Mouse (Mus musculus) intestine, embryonic 14.5 days (tissue): ENCODE measurements around the gene Agrn. TPM values are rescaled to one million over a fixed set of nuclear protein-coding genes. Genes with fewer than 3 reads are reported as not detected.

Source experiments
- ATAC-seq: fragments of 200-750 bp; cut with Nextera tagmentation; replicated peaks from 2 replicates; pipeline ENCODE4 v1.8.0; 2017; ENCODE audit warnings: low read depth, moderate number of reproducible peaks, moderate TSS enrichment, moderate library complexity; ENCODE audit not compliant: low FRiP score, low TSS enrichment
- DNase-seq: peaks from one replicate; pipeline ENCODE4 v3.0.0-alpha.2; 2018; ENCODE audit warnings: low spot score
- H3K27ac ChIP-seq: fragments of 300-500 bp; sonication (generic); 2 replicates; pipeline ENCODE4 v1.5.1; 2014; ENCODE audit warnings: low read depth, mild to moderate bottlenecking, control low read depth
- H3K27me3 ChIP-seq: fragments of 300-500 bp; sonication (generic); replicated peaks from 2 replicates; pipeline ENCODE4 v1.6.1; 2014; ENCODE audit warnings: low read length, control low read depth; ENCODE audit not compliant: control insufficient read depth, insufficient read depth
- H3K36me3 ChIP-seq: fragments of 300-500 bp; sonication (generic); 2 replicates; pipeline ENCODE4 v1.6.1; 2014; ENCODE audit warnings: low read length, control low read depth; ENCODE audit not compliant: control insufficient read depth, insufficient read depth
- H3K4me1 ChIP-seq: fragments of 300-500 bp; sonication (generic); replicated peaks from 2 replicates; pipeline ENCODE4 v1.6.1; 2014; ENCODE audit warnings: low read length, control low read depth, mixed read lengths; ENCODE audit not compliant: control insufficient read depth, insufficient read depth
- H3K4me2 ChIP-seq: fragments of 300-500 bp; sonication (generic); 2 replicates; pipeline ENCODE4 v1.6.1; 2014; ENCODE audit warnings: low read length
- H3K4me3 ChIP-seq: fragments of 300-500 bp; sonication (generic); 2 replicates; pipeline ENCODE4 v1.5.1; 2014; ENCODE audit warnings: low read depth, low read length, control low read depth, mixed read lengths
- H3K9ac ChIP-seq: fragments of 300-500 bp; sonication (generic); 2 replicates; pipeline ENCODE4 v1.6.1; 2014; ENCODE audit warnings: mild to moderate bottlenecking, low read length
- H3K9me3 ChIP-seq: fragments of 300-500 bp; sonication (generic); 2 replicates; pipeline ENCODE4 v1.6.1; 2016; ENCODE audit warnings: low read length, control low read depth; ENCODE audit not compliant: control insufficient read depth
- WGBS: fragments of 180-500 bp; shearing (Covaris S2); extraction: QIAGEN DNeasy Blood & Tissue Kit; methylation state at CpG from one replicate; pipeline ENCODE4 v1.1.7; 2014; 5-methylcytosine and 5-hydroxymethylcytosine counted together
- polyA plus RNA-seq: library from polyadenylated mRNA; unstranded; fragments of >200 nt; fragmentation: Nextera tagmentation; extraction: Ambion mirVana; gene quantifications from 2 replicates; pipeline ENCODE4 v1.2.1, GENCODE M21; 2014

Gene Agrn
- polyA plus RNA-seq, 1 experiment from 2014 or later: 80.6 TPM

- 19% methylated on average over 31 of the region's 31 CpGs for WGBS
- H3K4me1 ChIP-seq: peaks cover 20% of the 10 kb centered on the region
- no peaks in the 10 kb centered on the region for H3K27me3 ChIP-seq
- H3K27ac ChIP-seq: no peak overlapping the region
- H3K4me3 ChIP-seq: no peak overlapping the region
- H3K36me3 ChIP-seq: peaks cover 42% of the 10 kb centered on the region
- ATAC-seq (no peak), DNase-seq (no peak)
- H3K4me2 ChIP-seq: peak overlapping the region; percentile 32
- peak overlapping the region; percentile 32 for H3K9ac ChIP-seq
- H3K9me3 ChIP-seq: no peaks in the 10 kb centered on the region
Observed at GRCm38 (mm10) chr4:156185950-156186850, 11.1 kb downstream of the Agrn start.

GRCm38 (mm10) chr4:156185456-156185949, 11.8 kb downstream of the Agrn start:
- no peaks in the 10 kb centered on the region for H3K27me3 ChIP-seq
- ATAC-seq (no peak), DNase-seq (no peak)
- no peak overlapping the region for H3K9ac ChIP-seq
- no peak overlapping the region; the same call in 1 of the 2 replicates for H3K4me2 ChIP-seq
- no peak overlapping the region for H3K4me3 ChIP-seq
- no peaks in the 10 kb centered on the region for H3K9me3 ChIP-seq
- 84% methylated on average over 13 of the region's 13 CpGs for WGBS
- H3K36me3 ChIP-seq: peaks cover 42% of the 10 kb centered on the region
- no peak overlapping the region for H3K27ac ChIP-seq
- peaks cover 20% of the 10 kb centered on the region for H3K4me1 ChIP-seq

GRCm38 (mm10) chr4:156184291-156184954, 12.9 kb downstream of the Agrn start:
- Histone ChIP-seq H3K4me2 (no peak overlapping the region), H3K36me3 (peaks cover 43% of the 10 kb centered on the region), H3K27ac (no peak overlapping the region), H3K9ac (no peak overlapping the region), H3K4me3 (no peak overlapping the region), H3K4me1 (peaks cover 20% of the 10 kb centered on the region), H3K27me3 (no peaks in the 10 kb centered on the region), H3K9me3 (no peaks in the 10 kb centered on the region)
- ATAC-seq (no peak), DNase-seq (no peak)
- WGBS: 86% methylated on average over 7 of the region's 7 CpGs

- Histone ChIP-seq H3K4me1 (peaks cover 13% of the 10 kb centered on the region), H3K36me3 (peaks cover 50% of the 10 kb centered on the region), H3K4me3 (no peak overlapping the region), H3K4me2 (no peak overlapping the region), H3K9me3 (no peaks in the 10 kb centered on the region), H3K27ac (no peak overlapping the region), H3K27me3 (no peaks in the 10 kb centered on the region), H3K9ac (no peak overlapping the region)
- WGBS: 85% methylated on average over 5 of the region's 5 CpGs
- ATAC-seq (no peak), DNase-seq (no peak)
Observed at GRCm38 (mm10) chr4:156183747-156184146, 13.5 kb downstream of the Agrn start.

- Histone ChIP-seq H3K9me3 (no peaks in the 10 kb centered on the region), H3K27ac (no peak overlapping the region), H3K4me2 (no peak overlapping the region), H3K36me3 (peaks cover 89% of the 10 kb centered on the region), H3K27me3 (no peaks in the 10 kb centered on the region), H3K9ac (no peak overlapping the region), H3K4me1 (no peaks in the 10 kb centered on the region), H3K4me3 (no peak overlapping the region)
- 88% methylated on average over 9 of the region's 9 CpGs for WGBS
- ATAC-seq (no peak), DNase-seq (no peak)
Observed at GRCm38 (mm10) chr4:156177630-156178029, 19.7 kb downstream of the Agrn start.

GRCm38 (mm10) chr4:156171828-156172227, 25.5 kb downstream of the Agrn start:
- H3K9ac ChIP-seq: no peak overlapping the region
- 99% methylated on average over 11 of the region's 11 CpGs for WGBS

GRCm38 (mm10) chr4:156169129-156169528, 28.2 kb downstream of the Agrn start:
- WGBS: 95% methylated on average over 10 of the region's 10 CpGs
- H3K4me3 ChIP-seq: no peak overlapping the region
- no peak overlapping the region for H3K9ac ChIP-seq
- no peaks in the 10 kb centered on the region for H3K27me3 ChIP-seq
- no peak overlapping the region for H3K27ac ChIP-seq
- DNase-seq (no peak), ATAC-seq (no peak)
- H3K4me1 ChIP-seq: no peaks in the 10 kb centered on the region
- H3K9me3 ChIP-seq: no peaks in the 10 kb centered on the region
- H3K36me3 ChIP-seq: peaks cover 99% of the 10 kb centered on the region
- H3K4me2 ChIP-seq: no peak overlapping the region

More at GRCm38 (mm10) chr4:156171828-156172227, 25.5 kb downstream of the Agrn start:
- H3K36me3 ChIP-seq: peaks cover 99% of the 10 kb centered on the region
- DNase-seq: no peak
- no peak for ATAC-seq
- no peaks in the 10 kb centered on the region for H3K27me3 ChIP-seq
- no peak overlapping the region for H3K27ac ChIP-seq
- H3K4me1 ChIP-seq: no peaks in the 10 kb centered on the region
- H3K9me3 ChIP-seq: no peaks in the 10 kb centered on the region
- H3K4me2 ChIP-seq: no peak overlapping the region
- H3K4me3 ChIP-seq: no peak overlapping the region

- Histone ChIP-seq H3K4me2 (no peak overlapping the region), H3K4me3 (no peak overlapping the region)
Observed at GRCm38 (mm10) chr4:156168611-156169010, 28.7 kb downstream of the Agrn start.

More at GRCm38 (mm10) chr4:156168611-156169010, 28.7 kb downstream of the Agrn start:
- Histone ChIP-seq H3K27ac (no peak overlapping the region), H3K4me1 (no peaks in the 10 kb centered on the region), H3K9me3 (no peaks in the 10 kb centered on the region), H3K27me3 (no peaks in the 10 kb centered on the region), H3K36me3 (peaks cover 99% of the 10 kb centered on the region), H3K9ac (no peak overlapping the region)
- 89% methylated on average over 8 of the region's 8 CpGs for WGBS
- no peak for DNase-seq
- ATAC-seq: no peak
